Mouse (Mus musculus) yolk sac, embryonic 10.5 days (tissue): ENCODE results near the gene Efna1.

ENCODE experiments used
- DNase-seq: peaks from one replicate; pipeline ENCODE4 v3.0.0-alpha.2; 2017; ENCODE audit warnings: low spot score

The Efna1 gene

GRCm38 (mm10) chr3:89278643-89279042 lies 2.3 kb downstream of the Efna1 start:
- no peak for DNase-seq

- DNase-seq = no peak
These were observed 2.8 kb downstream of the Efna1 start for GRCm38 (mm10) chr3:89278107-89278506.

GRCm38 (mm10) chr3:89277281-89278021 lies 3.5 kb downstream of the Efna1 start:
- no peak for DNase-seq

GRCm38 (mm10) chr3:89276061-89276460 lies 4.9 kb downstream of the Efna1 start:
- no peak for DNase-seq

- no peak for DNase-seq
These were observed 9.2 kb downstream of the Efna1 start for GRCm38 (mm10) chr3:89271760-89272159.

- no peak for DNase-seq
These were observed 10.1 kb downstream of the Efna1 start for GRCm38 (mm10) chr3:89270891-89271290.

- DNase-seq = peak; percentile 71
These were observed 10.7 kb downstream of the Efna1 start, which contains the start of gene Slc50a1 for GRCm38 (mm10) chr3:89270051-89270755. Slc50a1 (minus strand) TSS chr3:89270570.

GRCm38 (mm10) chr3:89268916-89269315 lies 12.0 kb downstream of the Efna1 start:
- DNase-seq = no peak

- DNase-seq = peak; percentile 83
These were observed 14.5 kb downstream of the Efna1 start for GRCm38 (mm10) chr3:89266439-89266893.

GRCm38 (mm10) chr3:89262417-89262816 lies 18.5 kb downstream of the Efna1 start:
- DNase-seq = no peak

- no peak for DNase-seq
These were observed 20.7 kb downstream of the Efna1 start for GRCm38 (mm10) chr3:89260211-89260610.

- no peak for DNase-seq
These were observed 21.9 kb downstream of the Efna1 start, which contains the start of gene Dpm3 for GRCm38 (mm10) chr3:89259076-89259475. Dpm3 (plus strand) TSS chr3:89259358.

- no peak for DNase-seq
These were observed 24.8 kb downstream of the Efna1 start for GRCm38 (mm10) chr3:89256177-89256576.

- no peak for DNase-seq
These were observed 25.9 kb downstream of the Efna1 start for GRCm38 (mm10) chr3:89254994-89255393.

- peak; percentile 88 for DNase-seq
These were observed 29.5 kb downstream of the Efna1 start for GRCm38 (mm10) chr3:89251365-89251895.

- DNase-seq = peak; percentile 66
These were observed 30.4 kb downstream of the Efna1 start for GRCm38 (mm10) chr3:89250435-89251040.

GRCm38 (mm10) chr3:89247466-89247865 lies 33.5 kb downstream of the Efna1 start:
- DNase-seq = no peak

GRCm38 (mm10) chr3:89246261-89247100 lies 34.5 kb downstream of the Efna1 start, which contains the start of gene Trim46:
Trim46 (minus strand) TSS chr3:89246309.
- peak; percentile 92 for DNase-seq

GRCm38 (mm10) chr3:89245688-89246171 lies 35.2 kb downstream of the Efna1 start, which contains the start of gene Krtcap2:
Krtcap2 (plus strand) TSS chr3:89245966.
- peak; percentile 55 for DNase-seq

- DNase-seq = peak; percentile 56
These were observed 35.8 kb downstream of the Efna1 start for GRCm38 (mm10) chr3:89244982-89245687.
